Mouse (Mus musculus) forebrain, embryonic 14.5 days (tissue): ENCODE data around the gene Cinp. TPM values are rescaled to one million over a fixed set of nuclear protein-coding genes. Genes with fewer than 3 reads are reported as not detected.
"Not testable (repeated sequence)": the region's sequence is repeated elsewhere in the genome, so short reads cannot be mapped to it uniquely, and the experiment has no call there.

ENCODE experiments used
- ATAC-seq: fragments of 200-750 bp; cut with Nextera tagmentation; 2 replicates; pipeline ENCODE4 v1.8.0; 2017; ENCODE audit warnings: mild to moderate bottlenecking, moderate library complexity
- DNase-seq: peaks from one replicate; pipeline ENCODE4 v3.0.0-alpha.2; 2015; ENCODE audit warnings: low spot score
- H3K27ac ChIP-seq: fragments of 300-500 bp; sonication (generic); 2 replicates; pipeline ENCODE4 v1.5.1; 2014; ENCODE audit warnings: low read depth, mild to moderate bottlenecking, control low read depth, low read length, moderate library complexity
- H3K27me3 ChIP-seq: fragments of 300-500 bp; sonication (generic); replicated peaks from 2 replicates; pipeline ENCODE4 v1.6.1; 2014; ENCODE audit warnings: low read length, control low read depth, mixed read lengths; ENCODE audit not compliant: control insufficient read depth, insufficient read depth
- H3K36me3 ChIP-seq: fragments of 300-500 bp; sonication (generic); 2 replicates; pipeline ENCODE4 v1.6.1; 2014; ENCODE audit warnings: low read length, control low read depth; ENCODE audit not compliant: control insufficient read depth, insufficient read depth
- H3K4me1 ChIP-seq: fragments of 300-500 bp; sonication (generic); 2 replicates; pipeline ENCODE4 v1.6.1; 2014; ENCODE audit warnings: antibody characterized with exemption, low read length, control low read depth; ENCODE audit not compliant: control insufficient read depth, insufficient read depth
- H3K4me2 ChIP-seq: fragments of 300-500 bp; sonication (generic); 2 replicates; pipeline ENCODE4 v1.6.1; 2014; ENCODE audit warnings: mild to moderate bottlenecking, control low read depth, low read length
- H3K4me3 ChIP-seq: fragments of 300-500 bp; sonication (generic); 2 replicates; pipeline ENCODE4 v1.5.1; 2014; ENCODE audit warnings: low read depth, low read length, control low read depth
- H3K9ac ChIP-seq: fragments of 300-500 bp; sonication (generic); 2 replicates; pipeline ENCODE4 v1.6.1; 2014; ENCODE audit warnings: mild to moderate bottlenecking, low read length, control low read depth, moderate library complexity
- H3K9me3 ChIP-seq: fragments of 300-500 bp; sonication (generic); replicated peaks from 2 replicates; pipeline ENCODE4 v1.6.1; 2016; ENCODE audit warnings: low read length, control low read depth, mixed read lengths; ENCODE audit not compliant: control insufficient read depth
- WGBS: fragments of 180-500 bp; shearing (Covaris S2); extraction: QIAGEN DNeasy Blood & Tissue Kit; methylation state at CpG from one replicate; pipeline ENCODE4 v1.1.7; 2014; 5-methylcytosine and 5-hydroxymethylcytosine counted together
- polyA plus RNA-seq: library from polyadenylated mRNA; unstranded; fragments of >200 nt; fragmentation: Nextera tagmentation; extraction: Ambion mirVana; gene quantifications from 2 replicates; pipeline ENCODE4 v1.2.1, GENCODE M21; 2014

Gene Cinp
- polyA plus RNA-seq, 1 experiment from 2014 or later = 86.2 TPM

GRCm38 (mm10) chr12:110871247-110871646 lies 17.7 kb downstream of the Cinp start:
- no peak overlapping the region for H3K4me3 ChIP-seq
- ATAC-seq (no peak), DNase-seq (no peak)
- H3K27me3 ChIP-seq = no peaks in the 10 kb centered on the region
- no peaks in the 10 kb centered on the region for H3K4me1 ChIP-seq
- peaks cover 82% of the 10 kb centered on the region for H3K36me3 ChIP-seq
- H3K27ac ChIP-seq = no peak overlapping the region
- H3K4me2 ChIP-seq = no peak overlapping the region
- H3K9me3 ChIP-seq = no peaks in the 10 kb centered on the region
- 94% methylated on average over 5 of the region's 5 CpGs for WGBS
- no peak overlapping the region for H3K9ac ChIP-seq

GRCm38 (mm10) chr12:110870107-110870506 lies 18.8 kb downstream of the Cinp start:
- H3K4me2 ChIP-seq = no peak overlapping the region
- no peak overlapping the region for H3K4me3 ChIP-seq
- WGBS = 93% methylated on average over 4 of the region's 4 CpGs
- H3K27me3 ChIP-seq = no peaks in the 10 kb centered on the region
- no peaks in the 10 kb centered on the region for H3K9me3 ChIP-seq
- H3K4me1 ChIP-seq = no peaks in the 10 kb centered on the region
- DNase-seq = no peak
- no peak overlapping the region for H3K27ac ChIP-seq
- H3K9ac ChIP-seq = no peak overlapping the region
- no peak for ATAC-seq
- H3K36me3 ChIP-seq = peaks cover 75% of the 10 kb centered on the region

- 75% methylated on average over 10 of the region's 10 CpGs for WGBS
- Histone ChIP-seq H3K27me3 (no peaks in the 10 kb centered on the region), H3K9me3 (no peaks in the 10 kb centered on the region), H3K27ac (no peak overlapping the region), H3K9ac (no peak overlapping the region; the same call in 1 of the 2 replicates), H3K4me1 (no peaks in the 10 kb centered on the region), H3K36me3 (peaks cover 38% of the 10 kb centered on the region), H3K4me3 (no peak overlapping the region), H3K4me2 (no peak overlapping the region)
- no peak for ATAC-seq
- DNase-seq = no peak
Measured at GRCm38 (mm10) chr12:110865989-110866388, 23.0 kb downstream of the Cinp start.

DNA sequence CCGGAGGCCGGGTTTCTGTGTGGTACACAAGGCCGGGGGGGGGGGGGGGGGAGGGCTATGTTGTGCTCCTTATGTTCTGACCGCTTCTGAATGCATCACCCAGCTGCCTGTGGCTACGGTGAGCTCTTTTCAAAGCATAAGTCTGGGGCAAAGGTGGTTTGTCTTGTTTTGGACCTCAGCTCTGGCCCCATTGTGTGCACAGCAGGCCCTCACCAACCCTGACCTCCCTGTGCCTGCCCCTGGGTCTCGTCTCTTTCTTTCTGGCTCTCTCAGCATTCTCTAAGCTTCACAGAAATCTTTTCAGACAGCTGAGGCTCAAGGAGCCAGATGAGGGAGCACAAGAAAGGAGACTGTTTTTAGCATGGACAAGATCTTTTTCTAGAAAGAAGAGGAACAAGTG lies 23.4 kb downstream of the Cinp start:
- Histone ChIP-seq H3K9ac (peak overlapping the region; percentile 13; the same call in 1 of the 2 replicates), H3K4me2 (no peak overlapping the region), H3K27me3 (no peaks in the 10 kb centered on the region), H3K27ac (no peak overlapping the region), H3K36me3 (peaks cover 37% of the 10 kb centered on the region), H3K9me3 (no peaks in the 10 kb centered on the region), H3K4me1 (no peaks in the 10 kb centered on the region), H3K4me3 (no peak overlapping the region)
- ATAC-seq (no peak), DNase-seq (no peak)
- WGBS = 38% methylated on average over 5 of the region's 6 CpGs

GRCm38 (mm10) chr12:110864008-110864407 lies 24.9 kb downstream of the Cinp start:
- Histone ChIP-seq H3K27me3 (no peaks in the 10 kb centered on the region), H3K4me3 (no peak overlapping the region), H3K4me2 (no peak overlapping the region), H3K9ac (no peak overlapping the region), H3K27ac (no peak overlapping the region), H3K4me1 (no peaks in the 10 kb centered on the region), H3K36me3 (peaks cover 36% of the 10 kb centered on the region), H3K9me3 (no peaks in the 10 kb centered on the region)
- no peak for ATAC-seq
- 90% methylated on average over 6 of the region's 6 CpGs for WGBS
- no peak for DNase-seq

GRCm38 (mm10) chr12:110861256-110861655 lies 27.7 kb downstream of the Cinp start:
- Histone ChIP-seq H3K4me3 (no peak overlapping the region), H3K9me3 (no peaks in the 10 kb centered on the region), H3K36me3 (peaks cover 17% of the 10 kb centered on the region; the same call in 1 of the 2 replicates), H3K27me3 (no peaks in the 10 kb centered on the region), H3K4me2 (no peak overlapping the region), H3K4me1 (no peaks in the 10 kb centered on the region), H3K27ac (no peak overlapping the region), H3K9ac (0 out of 2 replicates have a peak overlapping the region, but pooled peaks have one; percentile 17)
- WGBS = 55% methylated on average over 7 of the region's 7 CpGs
- peak; percentile 17 for DNase-seq
- ATAC-seq = no peak

DNA sequence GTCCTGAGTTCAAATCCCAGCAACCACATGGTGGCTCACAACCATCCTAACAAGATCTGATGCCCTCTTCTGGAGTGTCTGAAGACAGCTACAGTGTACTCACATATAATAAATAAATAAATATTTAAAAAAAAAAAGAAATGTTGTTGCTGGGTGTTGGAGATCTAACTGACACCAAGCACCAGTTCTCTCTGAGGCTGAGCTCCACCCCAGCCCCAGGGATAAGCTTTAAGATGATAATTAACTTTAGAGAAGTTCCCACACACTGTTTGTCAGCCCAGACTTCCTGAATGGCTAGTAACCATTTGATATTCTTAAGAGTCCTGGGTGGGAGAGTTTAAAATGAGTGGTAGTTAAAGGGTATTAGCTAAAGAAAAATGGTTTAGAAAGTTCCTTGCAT lies 28.7 kb downstream of the Cinp start:
- H3K36me3 ChIP-seq = peaks cover 22% of the 10 kb centered on the region
- no peak overlapping the region for H3K4me3 ChIP-seq
- no peak for DNase-seq
- no peak overlapping the region for H3K9ac ChIP-seq
- no peaks in the 10 kb centered on the region for H3K27me3 ChIP-seq
- H3K4me2 ChIP-seq = no peak overlapping the region
- no peaks in the 10 kb centered on the region for H3K9me3 ChIP-seq
- no peak for ATAC-seq
- no peak overlapping the region for H3K27ac ChIP-seq
- no peaks in the 10 kb centered on the region for H3K4me1 ChIP-seq

DNA sequence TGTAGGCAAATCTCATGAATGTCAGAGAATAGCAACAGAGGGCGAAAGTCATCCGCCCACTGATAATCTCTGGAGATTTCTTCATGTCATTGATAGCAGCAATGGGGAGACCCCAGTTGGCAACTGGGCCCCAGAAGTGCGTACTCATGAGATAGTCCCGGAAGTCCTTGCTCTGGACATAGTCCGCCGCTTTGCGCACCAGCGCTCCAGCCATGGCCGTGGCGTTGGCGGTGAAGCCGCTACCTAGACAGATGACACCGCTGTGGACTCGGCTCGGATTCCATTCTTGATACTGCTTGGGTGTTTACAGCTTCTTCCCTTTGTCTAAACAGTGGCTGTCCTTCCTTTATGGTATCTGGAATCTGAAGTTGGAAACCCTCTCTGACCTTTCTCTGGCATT lies 30.3 kb downstream of the Cinp start:
- peaks cover 25% of the 10 kb centered on the region for H3K36me3 ChIP-seq
- H3K4me1 ChIP-seq, H3K27me3 ChIP-seq, H3K27ac ChIP-seq, DNase-seq, H3K9ac ChIP-seq, ATAC-seq, H3K9me3 ChIP-seq, H3K4me3 ChIP-seq, H3K4me2 ChIP-seq: not testable (repeated sequence)
- WGBS = 98% methylated on average over 15 of the region's 15 CpGs

DNA sequence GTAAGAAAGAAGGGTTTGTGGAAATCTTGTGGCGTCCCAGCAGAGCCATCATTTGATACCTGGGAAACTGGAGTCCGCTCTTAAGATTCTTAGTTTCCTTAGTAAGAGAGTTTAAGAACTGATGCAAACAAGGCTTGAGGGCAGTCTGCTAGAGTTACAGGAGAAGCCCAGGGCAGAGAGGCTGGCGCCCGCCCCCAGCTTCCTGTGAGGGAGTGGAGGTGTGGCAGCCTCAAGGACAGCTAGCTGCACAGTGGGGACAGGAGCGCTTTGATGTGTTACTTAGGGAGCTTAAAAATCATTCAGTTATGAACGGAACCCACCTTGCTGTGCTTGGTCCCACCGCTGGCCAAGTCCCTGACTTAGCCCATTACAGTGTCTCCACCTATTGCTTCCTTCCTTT lies 31.7 kb downstream of the Cinp start:
- Histone ChIP-seq H3K27ac (no peak overlapping the region), H3K27me3 (no peaks in the 10 kb centered on the region), H3K9ac (no peak overlapping the region), H3K4me1 (no peaks in the 10 kb centered on the region), H3K9me3 (no peaks in the 10 kb centered on the region), H3K4me3 (no peak overlapping the region), H3K4me2 (no peak overlapping the region), H3K36me3 (peaks cover 25% of the 10 kb centered on the region)
- DNase-seq (no peak), ATAC-seq (no peak)
- 92% methylated on average over 7 of the region's 7 CpGs for WGBS
